Mouse (Mus musculus) forebrain, embryonic 16.5 days (tissue): Measurements from ENCODE around the gene Ninl. TPM values are rescaled to one million over a fixed set of nuclear protein-coding genes. Genes with fewer than 3 reads are reported as not detected.
"Not testable (repeated sequence)": the region's sequence is repeated elsewhere in the genome, so short reads cannot be mapped to it uniquely, and the experiment has no call there.

Experiments
- ATAC-seq: fragments of 200-750 bp; cut with Nextera tagmentation; 2 replicates; pipeline ENCODE4 v1.8.0; 2017; ENCODE audit warnings: mild to moderate bottlenecking, moderate library complexity
- H3K27ac ChIP-seq: fragments of 300-500 bp; sonication (generic); 2 replicates; pipeline ENCODE4 v1.5.1; 2014; ENCODE audit warnings: low read length, control low read depth
- H3K27me3 ChIP-seq: fragments of 300-500 bp; sonication (generic); replicated peaks from 2 replicates; pipeline ENCODE4 v1.6.1; 2014; ENCODE audit warnings: low read length; ENCODE audit not compliant: control insufficient read depth, insufficient read depth
- H3K36me3 ChIP-seq: fragments of 300-500 bp; sonication (generic); 2 replicates; pipeline ENCODE4 v1.6.1; 2014; ENCODE audit not compliant: control insufficient read depth, insufficient read depth
- H3K4me1 ChIP-seq: fragments of 300-500 bp; sonication (generic); replicated peaks from 2 replicates; pipeline ENCODE4 v1.6.1; 2014; ENCODE audit warnings: low read length; ENCODE audit not compliant: control insufficient read depth, insufficient read depth
- H3K4me2 ChIP-seq: fragments of 300-500 bp; sonication (generic); 2 replicates; pipeline ENCODE4 v1.6.1; 2014; ENCODE audit warnings: mild to moderate bottlenecking, low read length, control low read depth
- H3K4me3 ChIP-seq: fragments of 300-500 bp; sonication (generic); replicated peaks from 2 replicates; pipeline ENCODE4 v1.5.1; 2014; ENCODE audit warnings: mild to moderate bottlenecking, low read length, control low read depth
- H3K9ac ChIP-seq: fragments of 300-500 bp; sonication (generic); replicated peaks from 2 replicates; pipeline ENCODE4 v1.6.1; 2014; ENCODE audit warnings: low read depth, low read length, control low read depth
- H3K9me3 ChIP-seq: fragments of 300-500 bp; sonication (generic); 2 replicates; pipeline ENCODE4 v1.6.1; 2016; ENCODE audit warnings: low read length; ENCODE audit not compliant: control insufficient read depth
- WGBS: fragments of 180-500 bp; shearing (Covaris S2); extraction: QIAGEN DNeasy Blood & Tissue Kit; methylation state at CpG from one replicate; pipeline ENCODE4 v1.1.7; 2014; 5-methylcytosine and 5-hydroxymethylcytosine counted together
- polyA plus RNA-seq: library from polyadenylated mRNA; unstranded; fragments of >200 nt; fragmentation: Nextera tagmentation; extraction: Ambion mirVana; gene quantifications from 2 replicates; pipeline ENCODE4 v1.2.1, GENCODE M21; 2015

Ninl gene
- polyA plus RNA-seq, 1 experiment from 2014 or later, result 12.0 TPM

DNA sequence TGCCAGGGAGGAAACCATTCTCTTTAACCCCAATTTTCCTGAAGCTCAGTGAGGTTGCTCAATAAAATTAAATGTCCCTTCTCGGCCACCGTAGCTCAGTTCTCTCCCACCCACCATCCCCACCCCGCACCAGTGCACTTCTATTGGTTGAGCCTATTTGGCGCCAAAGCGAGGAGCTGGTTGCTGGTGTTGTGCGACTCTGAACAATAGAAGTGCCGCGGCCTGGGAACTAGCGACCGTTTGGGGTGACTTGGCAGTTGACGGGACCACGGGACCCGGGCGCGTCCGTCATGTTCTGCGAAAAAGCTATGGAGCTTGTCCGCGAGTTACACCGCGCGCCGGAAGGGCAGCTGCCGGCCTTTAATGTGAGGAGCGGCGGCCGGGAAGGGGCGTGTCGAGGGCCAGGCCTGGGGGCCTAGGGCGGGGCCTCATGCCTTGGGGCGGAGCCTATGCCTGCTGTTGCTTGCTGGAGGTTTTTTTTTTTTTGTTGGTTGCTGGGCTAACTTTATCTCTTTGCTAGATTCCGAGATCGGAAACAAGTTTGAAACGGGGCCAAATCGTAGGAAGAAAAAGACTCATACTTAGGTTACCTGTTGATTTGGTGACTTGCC is 129.6 kb downstream of the Ninl start:
- Histone ChIP-seq H3K9ac (peak overlapping the region; percentile 75), H3K9me3 (no peaks in the 10 kb centered on the region), H3K4me3 (peak overlapping the region; percentile 84), H3K27ac (peak overlapping the region; percentile 89), H3K27me3 (0 out of 2 replicates have a peak, but pooled peaks cover 3% of the 10 kb centered on the region), H3K4me2 (peak overlapping the region; percentile 62), H3K4me1 (peaks cover 7% of the 10 kb centered on the region), H3K36me3 (no peaks in the 10 kb centered on the region)
- WGBS, result under 1% methylated on average over 35 of the region's 35 CpGs
- peak; percentile 91 for ATAC-seq

DNA sequence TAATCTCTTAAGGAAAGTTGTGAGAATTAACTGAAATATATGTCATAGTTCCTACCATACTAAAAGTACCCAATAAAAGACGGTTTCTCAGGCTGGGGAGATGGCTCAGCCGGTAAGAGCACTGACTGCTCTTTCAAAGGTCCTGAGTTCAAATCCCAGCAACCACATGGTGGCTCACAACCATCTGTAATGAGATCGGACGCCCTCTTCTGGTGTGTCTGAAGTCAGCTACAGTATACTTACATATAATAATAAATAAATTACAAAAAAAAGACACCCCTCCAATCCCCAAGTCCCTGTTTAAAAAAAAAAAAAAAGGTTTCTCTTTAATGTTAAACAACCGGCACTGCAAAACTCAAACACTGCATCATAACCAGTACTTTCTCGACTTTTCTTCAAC is 130.3 kb downstream of the Ninl start:
- not testable (repeated sequence) for H3K9ac ChIP-seq, H3K27ac ChIP-seq, H3K9me3 ChIP-seq, H3K27me3 ChIP-seq, ATAC-seq, H3K4me1 ChIP-seq, H3K36me3 ChIP-seq
- 54% methylated on average over 6 of the region's 6 CpGs for whole genome bisulfite sequencing
- peak overlapping the region; percentile 62 for H3K4me2 ChIP-seq
- H3K4me3 ChIP-seq, result peak overlapping the region; percentile 84

DNA sequence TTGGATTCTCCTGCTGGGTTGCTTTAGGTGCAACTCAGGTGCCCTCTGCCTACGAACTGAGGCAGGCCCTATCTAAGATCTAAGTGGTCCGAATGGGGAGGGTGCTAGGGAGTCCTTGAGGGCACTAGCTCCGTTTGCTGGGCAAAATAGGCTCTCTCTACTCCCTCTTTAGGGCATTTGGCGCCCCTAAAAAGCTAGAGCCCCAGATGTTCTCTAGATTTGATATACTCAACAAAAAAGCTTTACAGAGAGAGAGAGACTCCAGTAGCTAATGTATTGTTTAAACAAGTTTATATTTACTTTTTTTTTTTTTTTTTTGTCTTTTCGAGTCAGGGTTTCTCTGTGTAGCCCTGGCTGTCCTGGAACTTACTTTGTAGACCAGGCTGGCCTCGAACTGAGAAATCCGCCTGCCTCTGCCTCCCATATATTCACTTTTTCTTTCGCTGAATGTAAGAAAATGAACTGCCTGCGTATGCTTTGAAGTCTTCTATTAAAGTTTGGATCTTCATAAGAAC is 134.2 kb downstream of the Ninl start, which contains the start of gene Gins1:
Gins1 (plus strand) TSS at position 465 of the 515 bp plus-strand sequence.
- ATAC-seq, result peak; percentile 41; the same call in 1 of the 2 replicates
- H3K36me3 ChIP-seq, result no peaks in the 10 kb centered on the region
- 41% methylated on average over 9 of the region's 9 CpGs for WGBS

DNA sequence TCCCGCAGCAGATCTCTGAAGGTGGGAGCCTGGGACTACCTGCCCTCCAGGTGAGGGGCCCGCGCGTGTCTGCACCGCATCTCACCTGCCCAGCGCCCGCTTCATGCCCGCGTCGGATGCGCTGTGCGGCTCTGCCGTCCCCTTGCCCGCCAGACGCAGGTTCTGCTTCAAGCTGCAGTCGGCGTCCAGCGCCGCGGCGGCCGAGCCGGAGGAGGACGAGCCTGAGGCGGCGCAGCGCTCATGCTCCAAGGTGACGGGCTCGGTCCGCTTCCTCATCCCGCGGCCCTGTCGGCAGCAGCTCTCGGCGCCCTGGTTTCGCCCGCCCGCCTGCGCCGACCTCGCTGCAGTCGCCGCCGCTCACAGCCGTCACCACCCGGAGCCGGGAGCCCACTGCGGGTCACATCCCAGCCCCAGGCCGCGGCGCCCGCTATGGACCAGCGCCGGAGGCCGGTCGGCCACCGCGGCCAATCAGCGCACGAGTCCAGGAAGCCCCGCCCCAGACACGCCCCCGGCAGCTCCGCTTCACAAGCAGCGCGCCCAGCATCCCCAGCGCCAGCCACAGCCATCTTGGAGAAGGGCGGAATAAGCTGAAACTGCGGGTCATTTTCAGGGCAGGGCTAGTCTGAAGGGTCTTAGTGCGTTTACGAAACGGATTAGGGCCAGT is 134.8 kb downstream of the Ninl start, which contains the start of gene Abhd12:
Abhd12 (minus strand) TSS at position 470 of the 664 bp plus-strand sequence.
- H3K4me1 ChIP-seq, result peaks cover 16% of the 10 kb centered on the region
- peak within 1 kb of the TSS; percentile 73 for H3K4me3 ChIP-seq
- H3K9me3 ChIP-seq, result no peaks in the 10 kb centered on the region
- peak within 1 kb of the TSS; percentile 63 for H3K4me2 ChIP-seq
- under 1% methylated on average over 72 of the region's 72 CpGs for WGBS
- peak; percentile 98 for ATAC-seq
- 0 out of 2 replicates have a peak, but pooled peaks cover 3% of the 10 kb centered on the region for H3K27me3 ChIP-seq
- H3K36me3 ChIP-seq, result no peaks in the 10 kb centered on the region
- H3K9ac ChIP-seq, result peak within 1 kb of the TSS; percentile 83
- H3K27ac ChIP-seq, result peak within 1 kb of the TSS; percentile 86

More for the DNA sequence above, 134.2 kb downstream of the Ninl start, which contains the start of gene Gins1:
- H3K4me3 ChIP-seq, result peak within 1 kb of the TSS; percentile 73
- H3K27me3 ChIP-seq, result 0 out of 2 replicates have a peak, but pooled peaks cover 3% of the 10 kb centered on the region
- H3K4me2 ChIP-seq, result peak within 1 kb of the TSS; percentile 63
- H3K27ac ChIP-seq, result peak within 1 kb of the TSS; percentile 86
- peaks cover 18% of the 10 kb centered on the region for H3K4me1 ChIP-seq
- H3K9ac ChIP-seq, result peak within 1 kb of the TSS; percentile 83
- no peaks in the 10 kb centered on the region for H3K9me3 ChIP-seq

DNA sequence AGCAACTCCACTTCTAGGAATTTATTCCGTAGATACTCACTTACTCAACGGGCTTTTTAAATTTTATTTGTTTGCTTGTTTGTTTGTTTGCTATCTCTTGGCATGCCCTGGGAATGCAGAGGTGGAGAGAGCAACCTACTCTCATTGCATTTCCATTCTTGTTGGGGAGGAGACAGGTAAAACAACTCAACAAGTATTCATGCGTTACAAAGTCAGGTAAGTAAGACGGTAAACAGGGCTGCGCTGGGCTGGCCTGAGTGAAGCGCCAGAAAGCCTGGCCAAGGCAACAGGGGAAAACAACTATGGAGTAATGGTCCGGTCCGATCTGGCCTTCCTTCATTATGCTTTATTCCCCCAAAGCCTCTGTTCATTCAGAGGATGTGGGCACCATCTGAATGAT is 136.8 kb downstream of the Ninl start:
- ATAC-seq, result no peak
- 67% methylated on average over 8 of the region's 8 CpGs for WGBS
- no peaks in the 10 kb centered on the region for H3K9me3 ChIP-seq
- H3K27ac ChIP-seq, result no peak overlapping the region
- H3K36me3 ChIP-seq, result no peaks in the 10 kb centered on the region
- no peak overlapping the region for H3K4me3 ChIP-seq
- H3K9ac ChIP-seq, result 0 out of 2 replicates have a peak overlapping the region, but pooled peaks have one; percentile 25
- H3K27me3 ChIP-seq, result no peaks in the 10 kb centered on the region
- peak overlapping the region; percentile 1 for H3K4me2 ChIP-seq
- peaks cover 16% of the 10 kb centered on the region for H3K4me1 ChIP-seq

DNA sequence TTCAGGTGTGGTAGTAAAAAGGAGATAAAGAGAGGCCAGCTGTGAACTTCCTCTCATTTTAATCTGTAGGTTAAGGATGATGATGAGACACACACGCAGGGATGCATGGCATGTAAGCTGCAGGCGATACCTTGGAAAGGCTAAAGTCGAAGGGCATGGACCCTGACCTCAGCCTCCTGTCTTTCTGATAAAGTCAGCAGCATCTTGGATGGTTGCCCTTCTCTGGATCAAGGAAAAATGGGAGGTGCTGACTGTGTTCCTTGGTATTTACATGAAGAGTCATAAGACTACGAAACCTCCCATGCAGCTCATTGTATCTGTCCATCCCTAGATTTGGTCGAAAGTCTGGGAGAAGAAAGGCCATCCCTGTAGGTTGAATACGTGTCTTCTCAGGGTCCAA is 138.8 kb downstream of the Ninl start:
- Histone ChIP-seq H3K4me1 (peaks cover 16% of the 10 kb centered on the region), H3K27me3 (no peaks in the 10 kb centered on the region), H3K36me3 (no peaks in the 10 kb centered on the region), H3K4me2 (no peak overlapping the region), H3K9ac (no peak overlapping the region), H3K4me3 (no peak overlapping the region), H3K9me3 (no peaks in the 10 kb centered on the region), H3K27ac (no peak overlapping the region)
- ATAC-seq, result no peak
- WGBS, result 93% methylated on average over 6 of the region's 6 CpGs

DNA sequence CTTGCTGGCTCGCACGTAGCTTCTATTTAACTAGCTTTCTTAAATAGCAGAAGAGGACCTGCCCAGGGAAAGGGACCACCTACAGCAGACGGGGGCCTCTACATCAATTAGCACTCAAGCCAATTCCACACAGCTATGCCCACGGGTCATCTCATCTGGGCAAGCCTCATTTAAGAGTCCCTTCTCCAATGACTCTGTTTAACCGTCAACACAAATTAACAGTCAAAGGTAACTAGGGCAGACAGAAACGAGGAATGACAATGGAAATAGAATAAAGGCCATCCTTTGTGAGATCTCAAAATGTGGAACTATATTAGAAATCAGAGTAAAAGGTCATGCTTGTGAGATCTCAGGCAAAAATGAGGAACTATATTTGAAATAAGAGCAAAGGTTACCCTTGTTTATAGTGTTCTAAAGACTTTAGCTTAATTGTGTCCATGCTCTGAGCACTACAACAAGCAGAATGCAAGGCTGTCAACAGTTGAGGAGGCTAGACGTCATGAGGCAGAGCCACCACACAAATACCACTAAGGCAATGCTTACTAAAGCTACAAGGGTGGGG is 143.4 kb downstream of the Ninl start:
- ATAC-seq, result no peak
- Histone ChIP-seq H3K9ac (no peak overlapping the region), H3K4me3 (no peak overlapping the region), H3K9me3 (no peaks in the 10 kb centered on the region), H3K27ac (no peak overlapping the region), H3K27me3 (no peaks in the 10 kb centered on the region), H3K4me1 (no peaks in the 10 kb centered on the region), H3K4me2 (no peak overlapping the region), H3K36me3 (no peaks in the 10 kb centered on the region)
- 74% methylated on average over 7 of the region's 7 CpGs for WGBS

DNA sequence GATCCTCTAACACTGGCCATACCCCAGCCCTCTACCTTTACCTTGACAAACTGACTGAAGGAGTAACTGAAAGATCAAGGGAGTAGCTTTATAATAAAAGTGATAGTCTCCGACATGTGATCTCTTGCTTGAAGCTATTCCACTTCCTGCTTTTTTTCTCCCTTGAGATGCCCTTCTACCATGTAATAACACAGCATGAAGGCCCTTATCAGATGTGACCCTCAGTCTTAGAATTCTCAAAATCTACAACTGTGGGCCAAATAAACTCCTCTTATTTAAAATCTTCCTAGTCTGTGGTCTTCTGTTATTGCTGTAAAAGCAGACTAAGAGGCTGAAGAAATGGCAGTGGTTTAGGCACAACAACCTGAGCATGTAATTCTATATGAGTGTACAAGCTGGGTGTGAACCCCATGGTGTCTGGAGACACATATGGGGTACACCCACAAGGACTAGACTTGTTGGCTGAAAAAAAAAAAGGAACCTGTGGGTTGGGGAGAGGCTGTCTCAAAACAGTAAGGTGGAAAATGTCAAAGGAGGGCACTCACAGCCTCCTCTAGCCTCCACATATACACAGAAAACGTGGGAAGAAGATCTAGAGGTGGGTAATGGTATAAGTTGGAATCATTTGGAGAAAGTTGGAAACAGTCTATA is 144.4 kb downstream of the Ninl start:
- H3K27ac ChIP-seq, result no peak overlapping the region
- no peaks in the 10 kb centered on the region for H3K36me3 ChIP-seq
- no peaks in the 10 kb centered on the region for H3K4me1 ChIP-seq
- H3K27me3 ChIP-seq, result no peaks in the 10 kb centered on the region
- no peak overlapping the region for H3K9ac ChIP-seq
- 93% methylated on average over 2 of the region's 2 CpGs for WGBS
- no peak overlapping the region for H3K4me2 ChIP-seq
- no peak for ATAC-seq
- no peak overlapping the region for H3K4me3 ChIP-seq
- no peaks in the 10 kb centered on the region for H3K9me3 ChIP-seq

DNA sequence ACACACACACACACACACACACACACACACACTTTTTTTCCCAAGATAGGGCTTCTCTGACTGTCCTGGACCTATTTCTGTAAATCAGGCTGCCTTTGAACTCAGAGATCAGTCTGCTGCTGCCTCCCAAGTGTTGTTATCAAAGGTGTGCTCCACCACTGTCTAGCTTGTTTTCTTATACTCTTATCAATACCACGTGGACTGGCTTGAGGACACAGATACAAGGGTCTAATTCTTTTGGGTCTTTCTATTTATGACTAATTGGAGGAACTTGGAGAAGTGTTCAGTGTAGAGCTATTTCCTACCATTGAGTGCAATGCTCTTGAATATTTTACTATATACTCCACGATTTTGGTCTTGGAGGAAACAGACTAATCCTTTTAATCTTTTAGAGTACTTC is 151.8 kb downstream of the Ninl start:
- no peaks in the 10 kb centered on the region for H3K27me3 ChIP-seq
- H3K9ac ChIP-seq, result no peak overlapping the region
- ATAC-seq, result no peak
- H3K4me1 ChIP-seq, result no peaks in the 10 kb centered on the region
- H3K4me2 ChIP-seq, result no peak overlapping the region
- H3K9me3 ChIP-seq, result no peaks in the 10 kb centered on the region
- no peak overlapping the region for H3K4me3 ChIP-seq
- WGBS, result 74% methylated on average over 2 of the region's 2 CpGs
- H3K27ac ChIP-seq, result no peak overlapping the region
- no peaks in the 10 kb centered on the region for H3K36me3 ChIP-seq
